Mouse (Mus musculus): ENCODE measurements around the gene Sox5. TPM values are rescaled to one million over a fixed set of nuclear protein-coding genes. Genes with fewer than 3 reads are reported as not detected.
A peak's percentile ranks its signal among the peaks of the same experiment; 100 is the strongest.

The Sox5 gene
- polyA plus RNA-seq, 1 experiment from 2014 or later: 22.9 TPM

- Histone ChIP-seq H3K27ac (ENCODE audit: low read length) (no peak overlapping the region), H3K9ac (ENCODE audit: low read length) (no peak overlapping the region), H3K4me1 (replicated peaks; ENCODE audit: control insufficient read depth, insufficient read depth, low read length) (peaks cover 3% of the 10 kb centered on the region; the same call in 1 of the 2 replicates), H3K4me2 (ENCODE audit: low read depth, low read length) (no peak overlapping the region), H3K36me3 (ENCODE audit: control insufficient read depth, insufficient read depth, low read length) (no peaks in the 10 kb centered on the region), H3K4me3 (ENCODE audit: low read length) (no peak overlapping the region), H3K27me3 (ENCODE audit: control insufficient read depth, insufficient read depth, low read depth, low read length) (no peaks in the 10 kb centered on the region), H3K9me3 (ENCODE audit: control insufficient read depth, low read length) (no peaks in the 10 kb centered on the region; the same call in 1 of the 2 replicates)
- ATAC-seq (ENCODE audit: low read depth): no peak
- 70% methylated on average over 4 of the region's 4 CpGs for WGBS
These were observed 480.7 kb downstream of the Sox5 start for GRCm38 (mm10) chr6:144301082-144301481.

- Histone ChIP-seq H3K4me1 (replicated peaks; ENCODE audit: control insufficient read depth, insufficient read depth, low read length) (peaks cover 3% of the 10 kb centered on the region; the same call in 1 of the 2 replicates), H3K27ac (ENCODE audit: low read length) (no peak overlapping the region), H3K27me3 (ENCODE audit: control insufficient read depth, insufficient read depth, low read depth, low read length) (no peaks in the 10 kb centered on the region), H3K9me3 (ENCODE audit: control insufficient read depth, low read length) (peaks cover 9% of the 10 kb centered on the region), H3K36me3 (ENCODE audit: control insufficient read depth, insufficient read depth, low read length) (no peaks in the 10 kb centered on the region), H3K4me2 (ENCODE audit: low read depth, low read length) (peak overlapping the region; percentile 24), H3K4me3 (ENCODE audit: low read length) (no peak overlapping the region), H3K9ac (ENCODE audit: low read length) (no peak overlapping the region)
- WGBS: 23% methylated on average over 7 of the region's 7 CpGs
- ATAC-seq (ENCODE audit: low read depth): peak; percentile 26; the same call in 1 of the 2 replicates
These were observed 482.3 kb downstream of the Sox5 start for GRCm38 (mm10) chr6:144299503-144299858.

- Histone ChIP-seq H3K27ac (ENCODE audit: low read length) (no peak overlapping the region), H3K4me1 (replicated peaks; ENCODE audit: control insufficient read depth, insufficient read depth, low read length) (peaks cover 3% of the 10 kb centered on the region; the same call in 1 of the 2 replicates), H3K27me3 (ENCODE audit: control insufficient read depth, insufficient read depth, low read depth, low read length) (no peaks in the 10 kb centered on the region), H3K4me3 (ENCODE audit: low read length) (no peak overlapping the region), H3K9me3 (ENCODE audit: control insufficient read depth, low read length) (peaks cover 9% of the 10 kb centered on the region), H3K9ac (ENCODE audit: low read length) (no peak overlapping the region), H3K4me2 (ENCODE audit: low read depth, low read length) (peak overlapping the region; percentile 24), H3K36me3 (ENCODE audit: control insufficient read depth, insufficient read depth, low read length) (no peaks in the 10 kb centered on the region)
- WGBS: 40% methylated on average over 23 of the region's 23 CpGs
- peak; percentile 49; the same call in 1 of the 2 replicates for ATAC-seq (ENCODE audit: low read depth)
These were observed 482.9 kb downstream of the Sox5 start for GRCm38 (mm10) chr6:144298641-144299502.

GRCm38 (mm10) chr6:144297846-144298245 lies 483.9 kb downstream of the Sox5 start:
- H3K4me3 ChIP-seq (ENCODE audit: low read length): no peak overlapping the region
- no peak for ATAC-seq (ENCODE audit: low read depth)
- H3K4me2 ChIP-seq (ENCODE audit: low read depth, low read length): no peak overlapping the region
- H3K9me3 ChIP-seq (ENCODE audit: control insufficient read depth, low read length): peaks cover 9% of the 10 kb centered on the region
- H3K36me3 ChIP-seq (ENCODE audit: control insufficient read depth, insufficient read depth, low read length): no peaks in the 10 kb centered on the region
- no peak overlapping the region for H3K27ac ChIP-seq (ENCODE audit: low read length)
- no peaks in the 10 kb centered on the region for H3K27me3 ChIP-seq (ENCODE audit: control insufficient read depth, insufficient read depth, low read depth, low read length)
- no peak overlapping the region for H3K9ac ChIP-seq (ENCODE audit: low read length)
- 67% methylated on average over 5 of the region's 5 CpGs for WGBS
- H3K4me1 ChIP-seq (replicated peaks; ENCODE audit: control insufficient read depth, insufficient read depth, low read length): peaks cover 3% of the 10 kb centered on the region; the same call in 1 of the 2 replicates

GRCm38 (mm10) chr6:144297131-144297530 lies 484.6 kb downstream of the Sox5 start:
- no peaks in the 10 kb centered on the region for H3K27me3 ChIP-seq (ENCODE audit: control insufficient read depth, insufficient read depth, low read depth, low read length)
- no peaks in the 10 kb centered on the region for H3K36me3 ChIP-seq (ENCODE audit: control insufficient read depth, insufficient read depth, low read length)
- 95% methylated on average over 1 of the region's 1 CpGs for WGBS
- H3K9me3 ChIP-seq (ENCODE audit: control insufficient read depth, low read length): peaks cover 9% of the 10 kb centered on the region
- H3K4me2 ChIP-seq (ENCODE audit: low read depth, low read length): no peak overlapping the region
- no peak overlapping the region for H3K27ac ChIP-seq (ENCODE audit: low read length)
- peaks cover 3% of the 10 kb centered on the region; the same call in 1 of the 2 replicates for H3K4me1 ChIP-seq (replicated peaks; ENCODE audit: control insufficient read depth, insufficient read depth, low read length)
- H3K9ac ChIP-seq (ENCODE audit: low read length): no peak overlapping the region
- no peak overlapping the region for H3K4me3 ChIP-seq (ENCODE audit: low read length)
- no peak for ATAC-seq (ENCODE audit: low read depth)

GRCm38 (mm10) chr6:144291526-144291925 lies 490.3 kb downstream of the Sox5 start:
- H3K36me3 ChIP-seq (ENCODE audit: control insufficient read depth, insufficient read depth, low read length): no peaks in the 10 kb centered on the region
- ATAC-seq (ENCODE audit: low read depth): no peak
- H3K9me3 ChIP-seq (ENCODE audit: control insufficient read depth, low read length): peaks cover 9% of the 10 kb centered on the region
- H3K27ac ChIP-seq (ENCODE audit: low read length): no peak overlapping the region
- 83% methylated on average over 4 of the region's 4 CpGs for WGBS
- no peak overlapping the region for H3K9ac ChIP-seq (ENCODE audit: low read length)
- no peaks in the 10 kb centered on the region for H3K4me1 ChIP-seq (replicated peaks; ENCODE audit: control insufficient read depth, insufficient read depth, low read length)
- no peak overlapping the region for H3K4me2 ChIP-seq (ENCODE audit: low read depth, low read length)
- no peak overlapping the region for H3K4me3 ChIP-seq (ENCODE audit: low read length)
- H3K27me3 ChIP-seq (ENCODE audit: control insufficient read depth, insufficient read depth, low read depth, low read length): no peaks in the 10 kb centered on the region

GRCm38 (mm10) chr6:144286122-144286521 lies 495.7 kb downstream of the Sox5 start:
- Histone ChIP-seq H3K9ac (ENCODE audit: low read length) (no peak overlapping the region), H3K9me3 (ENCODE audit: control insufficient read depth, low read length) (no peaks in the 10 kb centered on the region; the same call in 1 of the 2 replicates), H3K27me3 (ENCODE audit: control insufficient read depth, insufficient read depth, low read depth, low read length) (no peaks in the 10 kb centered on the region), H3K4me1 (replicated peaks; ENCODE audit: control insufficient read depth, insufficient read depth, low read length) (0 out of 2 replicates have a peak, but pooled peaks cover 3% of the 10 kb centered on the region), H3K4me3 (ENCODE audit: low read length) (no peak overlapping the region), H3K4me2 (ENCODE audit: low read depth, low read length) (no peak overlapping the region), H3K36me3 (ENCODE audit: control insufficient read depth, insufficient read depth, low read length) (no peaks in the 10 kb centered on the region), H3K27ac (ENCODE audit: low read length) (no peak overlapping the region)
- 76% methylated on average over 4 of the region's 4 CpGs for WGBS
- ATAC-seq (ENCODE audit: low read depth): no peak

- Histone ChIP-seq H3K27ac (ENCODE audit: low read length) (no peak overlapping the region), H3K9ac (ENCODE audit: low read length) (no peak overlapping the region), H3K4me3 (ENCODE audit: low read length) (no peak overlapping the region), H3K9me3 (ENCODE audit: control insufficient read depth, low read length) (no peaks in the 10 kb centered on the region; the same call in 1 of the 2 replicates), H3K27me3 (ENCODE audit: control insufficient read depth, insufficient read depth, low read depth, low read length) (no peaks in the 10 kb centered on the region), H3K4me2 (ENCODE audit: low read depth, low read length) (no peak overlapping the region), H3K36me3 (ENCODE audit: control insufficient read depth, insufficient read depth, low read length) (no peaks in the 10 kb centered on the region), H3K4me1 (replicated peaks; ENCODE audit: control insufficient read depth, insufficient read depth, low read length) (peaks cover 8% of the 10 kb centered on the region; the same call in 1 of the 2 replicates)
- 48% methylated on average over 6 of the region's 8 CpGs for WGBS
- no peak for ATAC-seq (ENCODE audit: low read depth)
These were observed 498.6 kb downstream of the Sox5 start for GRCm38 (mm10) chr6:144283191-144283590.

GRCm38 (mm10) chr6:144282756-144283155 lies 499.0 kb downstream of the Sox5 start:
- H3K36me3 ChIP-seq (ENCODE audit: control insufficient read depth, insufficient read depth, low read length): no peaks in the 10 kb centered on the region
- no peak overlapping the region for H3K27ac ChIP-seq (ENCODE audit: low read length)
- no peaks in the 10 kb centered on the region; the same call in 1 of the 2 replicates for H3K9me3 ChIP-seq (ENCODE audit: control insufficient read depth, low read length)
- ATAC-seq (ENCODE audit: low read depth): no peak
- H3K4me1 ChIP-seq (replicated peaks; ENCODE audit: control insufficient read depth, insufficient read depth, low read length): peaks cover 8% of the 10 kb centered on the region; the same call in 1 of the 2 replicates
- H3K27me3 ChIP-seq (ENCODE audit: control insufficient read depth, insufficient read depth, low read depth, low read length): no peaks in the 10 kb centered on the region
- H3K4me3 ChIP-seq (ENCODE audit: low read length): no peak overlapping the region
- H3K4me2 ChIP-seq (ENCODE audit: low read depth, low read length): no peak overlapping the region
- WGBS: 75% methylated on average over 12 of the region's 12 CpGs
- no peak overlapping the region for H3K9ac ChIP-seq (ENCODE audit: low read length)
